Mouse (Mus musculus) naive thymus-derived CD4-positive, alpha-beta T cell, adult 2 months (primary cell): ENCODE data around the gene Fmo1.

Experiments used
- DNase-seq: peaks from one replicate; pipeline ENCODE4 v3.0.0-alpha.2; 2011; ENCODE audit warnings: low read depth

Fmo1 gene

DNA sequence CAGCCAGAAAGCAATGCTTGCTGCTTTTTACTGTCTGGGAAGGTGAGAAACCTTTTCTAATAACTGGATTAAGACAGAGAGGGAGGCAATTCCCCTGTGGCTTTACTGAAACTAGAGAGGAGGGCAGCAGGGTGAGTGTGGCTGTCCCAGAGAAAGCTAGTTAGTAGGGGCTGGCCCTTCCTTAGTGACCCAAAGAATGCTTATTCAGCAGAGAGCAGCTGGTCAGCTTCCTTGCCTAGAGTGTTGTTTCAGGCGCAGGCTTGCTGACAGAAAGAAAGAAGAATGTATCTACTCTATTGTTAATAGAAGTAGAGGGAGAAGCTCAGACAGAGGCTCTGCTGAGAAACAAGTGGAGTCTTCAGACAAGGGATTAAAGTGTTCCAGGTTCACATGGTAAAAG, 4.1 kb downstream of the Fmo1 start:
- no peak for DNase-seq

DNA sequence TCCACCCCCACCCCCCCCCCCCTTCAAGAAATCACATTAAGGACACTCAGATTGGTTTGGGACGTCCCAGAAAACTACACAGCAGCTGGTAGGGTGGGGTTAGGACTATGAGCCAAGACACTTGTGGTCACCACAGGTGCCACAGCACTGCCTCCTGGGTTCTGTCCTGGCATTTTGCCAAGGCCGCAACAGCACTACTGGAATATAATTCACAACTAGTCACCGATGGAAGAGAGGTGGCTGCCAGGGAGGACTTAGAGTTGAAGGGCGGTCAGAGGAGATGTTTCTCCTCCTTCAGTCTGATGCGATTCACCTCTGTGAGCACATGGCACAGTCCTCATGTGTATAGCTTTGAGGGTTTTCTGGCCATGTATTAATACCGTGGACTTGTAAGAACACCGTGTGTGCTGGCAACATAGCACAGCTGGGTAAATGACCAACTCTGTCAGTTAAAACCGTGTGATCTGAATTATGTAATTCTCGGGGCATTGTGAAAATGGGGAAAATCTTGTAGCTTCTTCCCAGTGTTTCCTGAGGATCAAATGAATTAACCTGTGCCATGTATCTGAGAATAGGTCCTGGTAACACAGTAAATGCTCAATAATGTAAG, 6.3 kb downstream of the Fmo1 start:
- no peak for DNase-seq

DNA sequence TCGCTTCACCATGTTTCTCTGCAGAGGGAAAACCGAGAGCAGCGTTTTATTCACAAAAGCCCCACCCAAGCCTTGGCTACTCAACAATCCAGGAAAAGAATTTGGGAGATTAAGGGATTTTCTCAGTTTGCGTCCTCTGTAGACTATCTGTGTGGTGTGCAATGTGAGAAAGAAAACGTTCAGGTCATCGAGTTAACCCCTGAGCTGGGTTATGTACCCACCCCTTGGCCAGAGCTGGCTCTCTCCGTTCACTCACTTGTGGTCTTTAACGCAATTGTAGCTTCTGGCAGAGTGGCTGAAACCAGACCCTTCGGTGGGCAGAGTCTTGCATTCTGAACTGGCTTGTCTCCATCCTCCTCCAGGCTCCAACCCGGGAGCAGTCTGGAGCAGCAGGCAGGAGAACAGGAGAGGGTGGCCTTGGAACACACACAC, 6.8 kb downstream of the Fmo1 start:
- DNase-seq: no peak

DNA sequence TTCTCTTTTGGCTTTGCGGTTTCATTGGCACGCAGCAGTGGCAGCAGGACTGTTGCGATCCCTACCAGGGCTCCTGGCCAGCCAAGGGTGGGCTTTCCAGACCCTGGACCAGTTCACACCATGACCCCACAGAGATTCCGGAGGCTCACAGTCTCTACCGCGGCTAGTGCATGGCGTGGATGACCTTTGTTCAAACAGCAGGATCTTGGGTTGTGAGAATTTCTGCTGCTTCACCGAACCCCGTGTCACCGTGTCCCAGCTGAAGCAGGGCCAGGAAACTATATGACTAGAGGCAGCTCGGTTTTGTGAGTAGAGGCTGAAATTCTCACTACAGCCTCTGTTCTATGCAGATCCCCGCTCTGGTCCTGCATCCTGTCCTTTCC, 7.7 kb downstream of the Fmo1 start:
- DNase-seq: no peak

DNA sequence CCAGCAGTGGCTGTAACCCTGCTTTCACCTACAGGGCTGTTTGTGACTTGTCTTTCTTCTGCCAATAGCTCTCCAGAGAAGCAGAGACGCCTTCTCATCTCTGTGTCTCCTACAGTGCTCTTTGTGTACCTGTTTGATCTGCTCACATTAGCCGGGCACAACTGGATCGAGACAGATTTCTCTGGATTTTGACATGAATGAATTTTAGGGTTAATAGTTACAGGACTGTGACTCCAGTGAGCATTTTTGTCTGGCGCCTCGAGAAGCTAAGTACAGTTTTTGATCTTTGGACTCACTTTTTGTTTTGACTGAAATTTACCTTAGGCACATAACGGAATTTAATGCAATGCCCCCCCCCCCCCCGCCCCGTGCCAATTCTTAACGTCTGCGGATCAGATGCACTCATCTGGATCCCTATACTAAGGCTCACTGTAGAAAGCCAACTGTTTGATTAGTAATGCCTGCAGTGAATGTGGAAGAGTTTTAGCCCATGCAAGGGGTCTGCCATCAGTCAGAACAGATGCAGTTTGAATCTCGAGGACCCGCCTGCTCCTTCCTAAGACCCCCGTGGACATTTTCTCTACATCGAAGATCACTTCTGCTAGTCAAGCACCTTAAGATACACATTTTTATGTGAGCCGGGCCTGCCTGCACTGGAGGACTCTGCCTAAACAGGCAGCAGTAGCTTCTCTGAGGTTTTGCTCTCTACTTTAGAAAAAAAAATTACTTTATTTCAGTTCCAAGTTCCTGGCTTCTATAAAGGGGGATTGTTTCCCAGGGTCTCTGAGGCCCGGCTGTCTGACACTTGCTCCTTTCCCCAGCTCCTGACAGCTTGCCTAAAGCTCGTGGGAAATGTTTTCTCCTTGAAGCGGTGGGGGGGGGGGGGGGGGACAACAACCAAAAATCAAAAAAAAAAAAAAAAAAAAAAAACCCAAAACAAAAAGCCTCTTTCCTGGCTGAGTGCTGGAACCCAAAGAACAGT, 8.4 kb downstream of the Fmo1 start:
- DNase-seq: no peak

DNA sequence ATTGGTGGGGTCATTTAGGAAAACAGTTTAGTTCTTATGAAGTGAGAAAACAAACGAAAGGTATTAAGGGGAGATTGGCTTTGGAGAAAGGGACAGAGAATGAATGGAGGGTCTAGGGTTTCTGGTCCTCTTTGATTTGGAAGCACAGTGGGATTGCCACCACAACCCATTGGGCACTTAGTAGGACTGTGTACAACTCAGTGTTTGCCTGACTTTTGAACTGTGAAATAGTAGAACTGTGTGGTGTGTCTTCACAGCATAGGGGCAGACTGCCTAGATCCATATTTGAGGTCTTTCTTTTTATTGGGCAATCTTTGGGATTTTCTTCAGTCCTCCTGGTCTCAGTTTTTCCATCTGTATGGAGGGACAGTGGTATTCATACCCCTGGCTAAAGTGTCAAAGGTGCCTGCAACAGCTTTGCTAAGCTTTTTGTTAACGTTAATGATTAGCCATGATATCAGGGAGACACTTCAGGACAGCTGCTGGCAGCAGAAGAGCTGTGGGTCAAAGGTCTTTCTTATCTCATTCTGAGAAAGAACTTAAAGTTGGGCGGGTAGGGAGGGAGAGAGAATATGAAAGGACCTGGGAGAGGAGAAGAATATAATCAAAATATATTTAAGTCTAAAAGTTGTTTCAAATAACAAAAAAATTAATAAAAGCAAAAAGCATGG, 12.5 kb downstream of the Fmo1 start:
- no peak for DNase-seq

DNA sequence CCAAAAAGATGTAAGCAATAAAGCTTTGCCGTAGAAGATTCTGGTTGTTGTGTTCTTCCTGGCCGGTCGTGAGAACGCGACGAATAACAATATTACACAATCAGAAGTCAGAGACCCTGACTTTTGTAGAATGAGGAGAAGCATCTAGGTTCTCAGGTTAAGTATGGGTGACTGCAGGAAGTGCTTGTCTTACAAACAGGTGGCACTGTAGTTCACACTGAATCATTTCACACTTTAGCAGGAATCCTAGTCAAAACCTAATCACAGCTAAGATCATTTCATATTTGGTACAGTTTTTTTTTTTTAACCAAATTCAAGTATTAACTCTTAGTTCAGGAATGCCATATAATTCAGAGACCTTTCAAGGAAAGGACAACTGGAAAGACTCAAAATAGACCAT, 18.9 kb downstream of the Fmo1 start:
- no peak for DNase-seq

DNA sequence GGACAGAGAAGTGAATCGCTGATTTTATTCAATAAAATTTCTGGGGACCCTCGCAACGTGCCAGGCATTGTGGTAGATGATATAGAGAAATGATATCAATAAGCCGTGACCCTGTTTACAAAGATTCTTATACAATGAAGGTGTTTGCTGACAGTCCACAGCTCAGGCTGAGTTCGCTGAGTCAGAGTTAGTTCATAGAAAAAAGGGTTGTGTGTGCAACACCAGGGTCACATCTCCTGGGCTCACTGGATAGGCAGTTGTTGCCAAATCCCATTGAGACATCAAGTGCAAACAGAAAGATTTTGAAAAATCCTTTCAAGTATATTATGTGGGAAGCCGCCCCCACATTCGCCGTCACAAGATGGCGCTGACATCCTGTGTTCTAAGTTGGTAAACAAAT, 26.2 kb downstream of the Fmo1 start:
- DNase-seq: no peak

DNA sequence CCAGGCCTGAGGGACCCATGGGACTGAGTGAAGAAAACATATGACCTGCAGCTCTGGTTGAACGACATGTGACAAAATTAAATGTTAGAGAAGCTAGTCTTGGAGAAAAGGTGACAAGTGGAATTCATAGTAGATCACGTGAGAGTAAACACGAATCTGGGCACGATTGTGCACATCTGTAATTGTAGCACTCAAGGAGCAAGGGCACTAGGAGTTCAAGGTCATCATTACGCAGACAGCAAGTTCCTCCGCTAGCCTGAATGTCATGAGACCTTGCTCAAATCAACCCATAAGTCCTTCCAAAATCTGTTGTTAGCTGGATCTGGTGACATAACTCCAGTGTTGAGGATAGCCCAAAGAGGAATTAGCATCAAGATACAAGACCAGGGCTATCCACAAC, 27.4 kb downstream of the Fmo1 start:
- no peak for DNase-seq

DNA sequence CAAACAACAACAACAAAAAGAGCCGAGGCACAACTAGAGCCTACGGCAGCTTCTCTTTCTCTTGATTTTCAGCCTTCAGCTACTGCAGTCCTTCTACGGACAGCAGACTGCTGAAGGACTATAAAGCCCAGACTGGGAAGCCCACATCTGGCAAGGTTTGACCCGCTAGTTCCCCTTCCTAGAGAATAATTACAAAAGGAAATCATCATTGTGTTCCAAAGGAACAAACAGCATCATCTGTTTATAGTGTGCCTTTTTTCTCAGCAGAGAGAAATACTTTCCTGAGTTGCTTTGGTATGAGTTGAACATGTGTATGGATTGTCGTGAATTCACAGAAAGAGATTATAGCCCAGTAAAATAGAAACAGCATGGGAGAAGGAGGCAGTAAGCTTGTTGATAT, 32.1 kb downstream of the Fmo1 start:
- no peak for DNase-seq

DNA sequence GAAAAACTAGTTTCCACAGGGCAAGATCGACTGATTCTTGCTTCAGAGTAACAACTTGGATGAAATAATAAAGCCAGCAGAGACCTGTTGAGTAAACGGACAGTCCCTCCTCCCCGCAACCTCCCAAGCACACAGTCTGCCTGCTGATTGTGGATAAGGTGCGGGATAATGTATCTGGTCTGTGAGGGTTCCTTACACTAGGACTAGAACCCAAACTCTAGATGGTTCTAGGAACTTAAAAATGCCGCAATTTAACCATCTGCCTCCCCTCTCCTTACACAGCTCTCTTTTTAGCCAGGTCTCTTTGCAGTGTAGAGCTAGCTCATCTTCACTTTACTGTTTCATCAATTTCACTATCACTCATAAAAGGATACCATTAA, 33.8 kb downstream of the Fmo1 start:
- DNase-seq: no peak

DNA sequence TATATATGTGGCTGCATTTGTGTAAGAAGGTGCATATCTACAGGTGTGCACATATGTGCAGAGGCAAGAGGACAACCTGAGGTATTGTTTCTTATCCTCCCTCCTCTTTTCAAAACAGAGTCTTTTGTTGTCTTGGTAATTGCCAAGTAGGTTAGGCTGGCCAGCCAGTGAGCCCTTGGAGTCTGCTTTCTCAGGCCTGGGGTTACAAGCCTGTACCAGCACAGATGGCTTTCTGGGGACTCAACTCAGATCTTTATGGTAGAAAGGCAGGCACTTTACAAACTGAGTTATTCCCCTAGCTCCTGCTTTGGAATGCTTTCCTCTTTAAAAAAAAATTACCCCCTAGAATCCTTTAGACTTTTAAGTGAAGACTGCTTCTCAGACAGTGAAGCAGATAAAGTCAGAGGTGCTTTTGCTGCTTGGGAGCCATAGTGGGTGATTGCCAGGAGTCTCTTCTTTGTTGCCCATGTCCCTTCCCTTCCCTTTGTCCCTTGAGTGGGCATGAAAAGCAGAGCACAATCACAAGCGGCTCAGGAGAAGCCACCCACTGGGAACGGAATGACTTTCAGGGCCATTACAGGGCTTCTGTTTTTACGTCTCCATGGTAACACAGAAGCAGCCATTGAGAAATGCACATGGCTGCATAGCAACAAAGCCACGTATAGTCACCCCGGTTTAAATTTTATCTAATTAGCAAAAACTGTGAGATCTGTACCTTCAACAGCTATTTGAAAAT, 34.4 kb downstream of the Fmo1 start:
- DNase-seq: no peak

DNA sequence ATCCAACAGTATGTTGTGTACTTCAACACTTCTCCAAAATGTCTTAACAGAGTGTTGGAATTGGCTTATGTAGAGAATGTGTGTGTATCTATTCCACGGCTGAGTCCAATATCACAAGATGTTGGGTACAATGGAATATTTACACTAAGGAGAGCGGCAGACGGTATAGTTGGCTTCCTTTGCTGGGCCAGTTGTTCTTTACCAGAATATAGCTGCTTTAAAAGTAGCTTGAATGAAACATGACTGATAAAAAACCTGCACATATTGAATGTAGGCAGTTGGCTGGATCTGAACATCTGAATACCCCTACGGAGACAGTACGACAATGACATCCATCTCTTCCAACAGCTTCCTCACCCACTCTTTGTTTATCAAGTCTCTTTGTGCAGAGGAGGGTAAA, 47.1 kb downstream of the Fmo1 start:
- DNase-seq: no peak

DNA sequence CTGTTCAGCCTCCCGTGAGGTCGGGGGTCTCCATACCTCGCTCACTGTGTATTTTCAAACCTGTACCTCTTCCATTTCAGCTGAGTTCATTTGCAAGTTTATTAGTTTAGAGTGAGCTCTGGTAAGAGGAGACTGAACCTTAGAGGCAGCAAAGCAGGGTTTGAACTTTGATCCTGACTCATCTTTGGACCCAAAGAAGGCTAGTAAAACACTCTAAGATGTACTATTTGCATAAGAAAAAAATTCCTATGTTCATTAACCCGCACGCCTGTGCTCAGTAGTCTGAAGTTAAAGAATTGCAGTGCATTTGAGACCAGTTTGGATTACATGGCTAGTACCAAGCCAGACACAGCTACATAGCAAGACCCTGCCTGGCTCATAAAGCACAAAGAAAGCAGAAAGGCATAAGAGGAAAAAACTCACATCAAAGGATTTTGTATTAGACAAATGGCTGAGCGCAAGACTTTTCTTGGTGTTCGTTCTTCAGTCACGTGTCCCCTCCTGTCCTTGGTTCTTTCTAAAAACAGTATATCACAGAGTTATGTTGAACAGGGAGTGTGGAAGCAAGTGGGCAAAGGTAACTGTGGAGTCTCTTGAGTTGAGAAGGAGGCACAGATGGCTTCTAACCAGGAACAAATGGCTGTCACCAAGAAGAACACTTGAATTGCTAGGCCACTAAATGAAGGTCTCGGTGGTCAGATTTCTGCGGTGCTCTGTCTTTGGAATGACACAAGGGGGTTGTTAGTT, 50.9 kb downstream of the Fmo1 start:
- no peak for DNase-seq

DNA sequence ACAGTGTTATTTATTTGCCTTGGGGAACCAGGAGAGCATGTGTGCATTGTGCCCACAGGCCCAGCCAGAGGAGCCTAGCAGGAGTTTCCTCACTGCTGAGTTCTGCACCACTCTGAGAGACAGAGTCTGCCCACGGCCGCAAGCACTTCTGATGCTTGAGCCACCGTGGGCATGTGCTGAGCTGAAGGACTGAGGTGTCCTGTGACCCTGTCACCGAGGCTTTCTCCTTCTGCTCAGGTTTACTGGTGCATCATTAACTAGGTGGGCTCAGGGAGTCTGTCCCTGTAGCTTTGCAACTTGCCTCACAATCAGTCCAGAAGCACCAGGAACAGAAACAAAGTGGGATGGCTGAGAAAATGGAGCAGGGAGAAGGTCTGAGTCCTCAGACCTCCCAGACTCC, 51.5 kb downstream of the Fmo1 start:
- DNase-seq: no peak

DNA sequence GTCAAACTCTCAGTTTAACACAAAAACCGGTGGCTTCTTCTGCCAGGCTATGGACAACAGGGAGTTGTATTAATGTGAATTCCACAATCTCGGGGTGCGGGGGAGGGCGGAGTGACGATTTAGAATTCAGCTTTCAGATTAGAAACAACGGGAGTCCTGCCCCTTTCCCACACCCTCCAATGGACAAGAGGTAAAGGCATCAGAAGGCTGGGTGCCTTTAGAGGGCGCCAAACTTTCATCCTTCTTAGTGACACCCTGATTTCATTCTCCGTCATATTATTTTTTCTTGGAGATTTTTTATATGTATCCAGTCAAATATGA, 52.6 kb downstream of the Fmo1 start, which contains the start of gene Fmo4:
TSS of gene Fmo4 (minus strand) at position 137 of the 321 bp plus-strand sequence.
- DNase-seq: no peak

DNA sequence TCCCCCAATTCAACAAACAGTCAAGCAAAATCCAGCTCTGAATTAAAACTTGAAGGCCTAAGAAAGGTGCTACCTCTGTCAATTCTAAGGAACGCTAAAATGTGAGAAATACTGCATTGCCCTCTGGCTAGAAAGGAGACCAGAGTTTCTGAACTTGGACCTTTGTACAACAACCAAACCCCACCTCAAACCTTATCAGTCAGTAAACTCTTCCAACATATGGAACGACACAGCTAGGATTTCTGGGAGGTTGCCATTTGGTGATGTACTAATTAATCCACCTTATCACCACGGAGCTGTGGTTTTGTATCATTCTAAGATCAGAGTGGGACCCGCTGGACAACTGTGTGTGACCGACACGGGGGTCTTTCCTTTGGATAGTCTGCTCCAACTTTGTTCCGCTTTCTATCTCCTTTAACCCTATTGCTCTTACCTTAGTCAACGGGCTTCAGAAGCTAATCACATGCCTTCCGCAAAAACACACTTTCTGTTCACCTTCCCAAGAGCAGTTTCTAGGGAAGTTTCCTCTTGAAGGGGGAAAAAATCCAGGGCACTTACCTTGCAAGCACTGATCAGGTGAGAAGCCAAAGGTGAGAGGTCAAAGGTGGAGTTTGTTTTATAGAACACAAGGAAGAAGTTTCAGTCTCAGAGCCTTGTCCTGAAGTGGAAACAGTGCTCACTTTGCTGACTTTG, 53.1 kb downstream of the Fmo1 start:
- DNase-seq: no peak

DNA sequence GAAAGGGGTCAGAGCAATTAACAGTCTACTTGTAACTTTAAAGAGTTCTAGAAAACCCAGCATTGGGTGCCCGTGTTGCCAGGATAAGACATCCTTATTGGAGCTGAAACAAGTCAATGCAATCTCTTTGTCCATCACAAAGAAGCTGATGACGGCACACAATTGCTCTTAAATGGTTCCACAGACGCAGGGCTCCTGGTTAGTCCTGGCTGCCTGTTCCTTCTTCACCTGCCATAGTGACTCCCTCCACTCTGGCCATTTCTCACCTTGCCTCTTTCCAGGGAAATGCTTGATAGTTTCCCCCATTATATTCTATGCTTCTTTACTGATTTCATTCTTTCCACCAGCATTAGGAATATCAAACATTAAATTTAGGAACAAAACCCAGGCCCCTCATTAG, 57.9 kb downstream of the Fmo1 start:
- no peak for DNase-seq

DNA sequence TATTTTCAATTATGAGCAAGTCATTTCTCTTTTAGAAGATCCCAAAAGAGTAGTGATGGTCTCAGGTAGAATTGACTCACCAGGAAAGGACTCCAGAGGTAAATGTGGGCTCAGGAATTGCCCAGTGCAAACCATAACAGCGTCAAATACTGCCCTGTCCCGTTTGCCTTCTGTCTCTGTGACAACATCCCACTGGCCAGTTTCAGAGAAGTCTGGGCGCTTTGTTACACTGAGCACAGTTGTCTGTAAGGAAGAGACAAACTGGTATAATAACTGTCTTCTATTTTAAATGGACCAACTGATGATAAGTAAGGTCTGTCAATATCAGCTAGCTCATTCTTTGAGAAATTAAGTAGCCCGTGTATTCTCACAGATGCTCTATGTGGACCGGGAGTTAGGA, 59.0 kb downstream of the Fmo1 start:
- no peak for DNase-seq

DNA sequence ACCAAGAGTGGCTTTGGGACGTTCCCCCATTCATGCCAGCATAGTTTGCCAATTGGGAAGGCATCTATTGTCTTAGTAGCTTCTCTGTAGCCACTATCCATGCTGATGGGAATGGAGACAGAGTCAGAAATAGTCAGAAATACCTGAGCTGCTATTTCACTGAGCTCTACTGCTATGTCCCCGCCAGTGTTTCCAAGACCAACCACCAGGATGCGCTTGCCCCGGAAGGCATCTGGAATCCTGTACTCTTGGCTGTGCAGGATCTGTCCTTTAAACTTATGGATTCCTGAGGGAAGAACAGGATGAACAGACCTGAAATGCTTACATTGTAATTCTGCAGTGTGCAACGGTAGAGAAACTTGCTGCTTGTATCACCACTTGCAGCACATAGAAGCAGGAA, 61.4 kb downstream of the Fmo1 start:
- DNase-seq: no peak

DNA sequence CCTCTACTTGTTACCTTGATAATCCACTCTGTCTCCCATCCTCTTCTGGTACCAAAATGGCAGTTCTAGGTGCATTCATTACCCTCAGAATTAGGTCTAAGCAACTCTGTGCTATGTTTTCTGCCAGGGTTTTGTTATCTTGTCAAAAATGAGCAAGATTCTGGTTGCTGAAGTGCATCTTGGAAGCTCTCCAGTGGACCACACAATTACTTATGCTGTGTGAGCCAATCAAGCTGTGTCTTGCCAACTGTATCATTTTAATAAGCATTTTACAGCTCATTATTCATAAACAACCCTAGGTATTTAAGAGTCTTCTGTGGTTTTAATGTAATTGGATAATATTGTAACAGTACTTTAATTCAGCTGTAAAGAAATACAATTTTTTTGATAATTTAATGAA, 70.0 kb downstream of the Fmo1 start:
- no peak for DNase-seq
